Mouse (Mus musculus) central nervous system, embryonic 14 days (tissue): Measurements from ENCODE around the gene Pigm. TPM values are rescaled to one million over a fixed set of nuclear protein-coding genes. Genes with fewer than 3 reads are reported as not detected.

ENCODE experiments used
- polyA plus RNA-seq: library from polyadenylated mRNA; depleted of rRNA; stranded (reverse); fragments of >200 nt; gene quantifications from 2 replicates; pipeline ENCODE4 v1.2.3, GENCODE M21; 2012; rRNA removed

The Pigm gene
- 7.9 and 8.1 TPM in 2 replicates for polyA plus RNA-seq

GRCm38 (mm10) chr1:172376198-172376667, at the start of gene Pigm:
Gene Pigm, plus strand, starts transcription at chr1:172376546.

GRCm38 (mm10) chr1:172329131-172329530, 47.2 kb upstream of the Pigm start, which contains the start of gene Kcnj9:
Gene Kcnj9, minus strand, starts transcription at chr1:172329318.

GRCm38 (mm10) chr1:172340729-172341321, 35.5 kb upstream of the Pigm start, which contains the start of gene Kcnj10:
Gene Kcnj10, plus strand, starts transcription at chr1:172341210.

Other genes starting within 250 kb of the Pigm start
- gene Pex19, start 249.8 kb upstream of the Pigm start, polyA plus RNA-seq = 97.5 and 107 TPM in 2 replicates
- 87.9 and 89.8 TPM in 2 replicates for gene Dcaf8, start 228.5 kb upstream of the Pigm start, polyA plus RNA-seq
- 285 and 347 TPM in 2 replicates for gene Pea15a, start 169.7 kb upstream of the Pigm start, polyA plus RNA-seq
- 4.5 and 6.8 TPM in 2 replicates for gene Casq1, start 156.7 kb upstream of the Pigm start, polyA plus RNA-seq
- 0.05 and 0.09 TPM in 2 replicates for gene Atp1a4, start 118.1 kb upstream of the Pigm start, polyA plus RNA-seq
- 120 and 170 TPM in 2 replicates for gene Igsf8, start 114.9 kb upstream of the Pigm start, polyA plus RNA-seq
- gene Atp1a2, start 78.5 kb upstream of the Pigm start, polyA plus RNA-seq = 62.6 and 63.5 TPM in 2 replicates
- gene Kcnj9, start 47.2 kb upstream of the Pigm start, polyA plus RNA-seq = 5.3 and 6.3 TPM in 2 replicates
- 3.7 and 4.3 TPM in 2 replicates for gene Kcnj10, start 35.3 kb upstream of the Pigm start, polyA plus RNA-seq
- 0.28 and 0.30 TPM in 2 replicates for gene Slamf9, start 98.8 kb downstream of the Pigm start, polyA plus RNA-seq
- 120 and 129 TPM in 2 replicates for gene Igsf9, start 105.2 kb downstream of the Pigm start, polyA plus RNA-seq
- gene Tagln2, start 123.5 kb downstream of the Pigm start, polyA plus RNA-seq = 48.1 and 64.7 TPM in 2 replicates
- 2.4 and 2.7 TPM in 2 replicates for gene Cfap45, start 144.3 kb downstream of the Pigm start, polyA plus RNA-seq
- gene Vsig8, start 179.4 kb downstream of the Pigm start, polyA plus RNA-seq = 0.23 and 0.33 TPM in 2 replicates
- gene Slamf8, start 214.0 kb downstream of the Pigm start, polyA plus RNA-seq = 0.09 and 0.29 TPM in 2 replicates
- gene Fcrl6, start 226.0 kb downstream of the Pigm start, polyA plus RNA-seq = 0.10 and 0.15 TPM in 2 replicates